ENCODE assay signal across 16 mouse cellular contexts in the genomic region with DNA sequence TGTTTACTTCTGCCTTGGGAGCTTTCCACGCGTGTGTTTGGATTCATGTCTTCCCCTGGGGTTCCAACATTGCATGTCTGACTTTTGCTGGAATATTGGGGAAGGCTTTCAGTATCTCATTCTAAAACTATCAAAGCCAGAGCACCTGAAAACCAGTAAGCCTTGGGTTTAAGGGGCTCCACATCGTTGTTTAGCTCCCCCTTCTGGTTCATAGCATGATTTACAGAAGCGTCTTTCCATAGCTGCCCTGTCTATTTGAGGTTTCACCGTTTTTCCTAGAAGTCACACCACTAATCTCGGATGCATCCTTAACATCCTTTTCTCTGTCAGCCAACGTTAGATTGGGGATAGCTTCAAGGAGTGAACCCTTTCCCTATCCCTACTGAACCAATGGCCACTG.
DNase-seq lines count a peak whose midpoint lies in the region; ATAC-seq and TF ChIP-seq lines count a peak whose summit lies in the region.
"Had no signal": no experiment of that assay in that cellular context is flagged by ENCODE, and none has a peak within 500 bp of the region (broad histone marks: within the 10 kb centered on the region; RNA-seq: fewer than 3 reads in every experiment).

No protein-coding gene starts in this region.

- H3K4me2 ChIP-seq in hindbrain, postnatal 0 days (ENCODE audit: low read depth, low read length), result no peak overlapping the region
- H3K4me2 ChIP-seq in hindbrain, embryonic 16.5 days (ENCODE audit: low read length), result no peak overlapping the region
- H3K4me2 ChIP-seq in lung, postnatal 0 days (replicated peaks; ENCODE audit: low read depth, low read length), result no peak overlapping the region
- H3K4me2 ChIP-seq: heart, embryonic 13.5 days had no signal

- no peak overlapping the region for H3K27ac ChIP-seq in hindbrain, postnatal 0 days
- no peak overlapping the region for H3K27ac ChIP-seq in hindbrain, embryonic 16.5 days (ENCODE audit: low read depth, low read length)
- no peak overlapping the region for H3K27ac ChIP-seq in lung, postnatal 0 days (ENCODE audit: low read length)
- H3K27ac ChIP-seq: forebrain, embryonic 10.5 days; heart, embryonic 13.5 days had no signal

- H3K4me3 ChIP-seq in hindbrain, postnatal 0 days (ENCODE audit: low read length), result no peak overlapping the region
- no peak overlapping the region for H3K4me3 ChIP-seq in hindbrain, embryonic 16.5 days (ENCODE audit: low read length)
- no peak overlapping the region for H3K4me3 ChIP-seq in lung, postnatal 0 days (ENCODE audit: low read depth, low read length)
- H3K4me3 ChIP-seq in lung, adult 2 months (replicated peaks; ENCODE audit: extremely low read depth, low read depth, low read length), result no peak overlapping the region
- H3K4me3 ChIP-seq: forebrain, embryonic 10.5 days; heart, embryonic 13.5 days had no signal

- no peaks in the 10 kb centered on the region for H3K4me1 ChIP-seq in hindbrain, postnatal 0 days (ENCODE audit: insufficient read depth, low read length)
- H3K4me1 ChIP-seq in hindbrain, embryonic 16.5 days (ENCODE audit: control insufficient read depth, insufficient read depth, low read depth, low read length), result no peaks in the 10 kb centered on the region
- H3K4me1 ChIP-seq in lung, postnatal 0 days (ENCODE audit: insufficient read depth, low read depth, low read length), result no peaks in the 10 kb centered on the region
- no peaks in the 10 kb centered on the region for H3K4me1 ChIP-seq in lung, adult 2 months (ENCODE audit: control insufficient read depth, insufficient read depth, low read length)
- H3K4me1 ChIP-seq: forebrain, embryonic 10.5 days; heart, embryonic 13.5 days had no signal

- no peaks in the 10 kb centered on the region for H3K36me3 ChIP-seq in hindbrain, postnatal 0 days (ENCODE audit: insufficient read depth, low read length)
- H3K36me3 ChIP-seq in hindbrain, embryonic 16.5 days (ENCODE audit: control insufficient read depth, insufficient read depth, low read length), result no peaks in the 10 kb centered on the region
- no peaks in the 10 kb centered on the region for H3K36me3 ChIP-seq in lung, postnatal 0 days (ENCODE audit: insufficient read depth, low read length)
- H3K36me3 ChIP-seq: forebrain, embryonic 10.5 days; heart, embryonic 13.5 days had no signal

- no peaks in the 10 kb centered on the region for H3K27me3 ChIP-seq in hindbrain, postnatal 0 days (ENCODE audit: insufficient read depth, low read length)
- no peaks in the 10 kb centered on the region for H3K27me3 ChIP-seq in hindbrain, embryonic 16.5 days (replicated peaks; ENCODE audit: control insufficient read depth, insufficient read depth, low read length)
- H3K27me3 ChIP-seq in lung, postnatal 0 days (replicated peaks; ENCODE audit: insufficient read depth, low read length), result no peaks in the 10 kb centered on the region

- TF ChIP-seq POLR2A in lung, adult 2 months (IDR thresholded peaks at IDR 0.05; ENCODE audit: borderline replicate concordance, extremely low read depth, low read depth, low read length), result no peak

- 68% methylated on average over 7 of the region's 7 CpGs for whole genome bisulfite sequencing in hindbrain, postnatal 0 days
- WGBS in hindbrain, embryonic 16.5 days, result 63% methylated on average over 7 of the region's 7 CpGs
- 65% methylated on average over 7 of the region's 7 CpGs for WGBS in lung, postnatal 0 days
- 63% methylated on average over 7 of the region's 7 CpGs for WGBS in lung, adult 2 months

- no peak for ATAC-seq in hindbrain, postnatal 0 days
- no peak for ATAC-seq in hindbrain, embryonic 16.5 days
- no peak for ATAC-seq in lung, postnatal 0 days
- ATAC-seq in megakaryocyte progenitor cell, adult 5-6 weeks (replicated peaks; ENCODE audit: poor library complexity), result 0 out of 2 replicates have a peak, but pooled peaks have one; percentile 29

- TF ChIP-seq EP300 in lung, postnatal 0 days (IDR thresholded peaks at IDR 0.05), result no peak

- no peak overlapping the region for H3K9ac ChIP-seq in hindbrain, postnatal 0 days (replicated peaks; ENCODE audit: low read length)
- no peak overlapping the region for H3K9ac ChIP-seq in hindbrain, embryonic 16.5 days (ENCODE audit: low read depth, low read length)
- no peak overlapping the region for H3K9ac ChIP-seq in lung, postnatal 0 days (replicated peaks; ENCODE audit: low read depth)
- H3K9ac ChIP-seq: heart, embryonic 13.5 days had no signal

- no peak for DNase-seq in hindbrain, postnatal 0 days (ENCODE audit: low spot score)
- no peak for DNase-seq in lung, postnatal 0 days (ENCODE audit: low spot score)
- DNase-seq in lung, adult 2 months, result no peak
- DNase-seq in R1 (ENCODE audit: low read depth, low spot score), result peak; percentile 53
- DNase-seq in thymus, postnatal 10 days (ENCODE audit: low spot score in 2 of 2), result no peak
- DNase-seq in gastrocnemius, adult 18-20 months (ENCODE audit: low spot score), result no peak
- DNase-seq: adrenal gland, postnatal 25 days; cerebellum, adult 9-10 months; heart, postnatal 4 days; kidney, adult 8-10 months; right cerebral cortex, postnatal 25 days; thymus, postnatal 14 days had no signal

- no peaks in the 10 kb centered on the region for H3K9me3 ChIP-seq in hindbrain, postnatal 0 days (ENCODE audit: low read length)
- H3K9me3 ChIP-seq in hindbrain, embryonic 16.5 days (ENCODE audit: control insufficient read depth, low read length), result no peaks in the 10 kb centered on the region
- H3K9me3 ChIP-seq in lung, postnatal 0 days (ENCODE audit: low read length), result no peaks in the 10 kb centered on the region
- H3K9me3 ChIP-seq: forebrain, embryonic 10.5 days; heart, embryonic 13.5 days had no signal

- peak; percentile 17; the same call in 1 of the 2 replicates for TF ChIP-seq CTCF in hindbrain, postnatal 0 days (IDR thresholded peaks at IDR 0.05; ENCODE audit: low read depth)
- TF ChIP-seq CTCF in lung, postnatal 0 days (IDR thresholded peaks at IDR 0.05), result peak; percentile 11; the same call in 1 of the 2 replicates
- no peak for TF ChIP-seq CTCF in lung, adult 2 months (IDR thresholded peaks at IDR 0.05; ENCODE audit: insufficient read depth, low read length)
